Comparison of ENCODE assay signal across 8 mouse cellular contexts in genomic region chr9:72652961-72653360, GRCm38 (mm10). TPM values are rescaled to one million over a fixed set of nuclear protein-coding genes. Genes with fewer than 3 reads are reported as not detected.
DNase-seq lines count a peak whose midpoint lies in the region; ATAC-seq and TF ChIP-seq lines count a peak whose summit lies in the region.

No protein-coding gene starts in this region.

- no peaks in the 10 kb centered on the region for H3K27me3 ChIP-seq in testis, adult 2 months (ENCODE audit: control insufficient read depth, insufficient read depth, low read length)
- H3K27me3 ChIP-seq in intestine, embryonic 15.5 days (replicated peaks): no peaks in the 10 kb centered on the region
- no peaks in the 10 kb centered on the region for H3K27me3 ChIP-seq in neural tube, embryonic 12.5 days (replicated peaks)

- ATAC-seq in intestine, embryonic 15.5 days: peak; percentile 64; the same call in 1 of the 2 replicates
- no peak for ATAC-seq in neural tube, embryonic 12.5 days (ENCODE audit: low FRiP score, low read depth)
- ATAC-seq in megakaryocyte-erythroid progenitor cell, adult 5-6 weeks (replicated peaks; ENCODE audit: low FRiP score, low TSS enrichment, poor library complexity, severe bottlenecking): no peak

- no peaks in the 10 kb centered on the region for H3K9me3 ChIP-seq in intestine, embryonic 15.5 days
- H3K9me3 ChIP-seq in neural tube, embryonic 12.5 days: no peaks in the 10 kb centered on the region

- H3K36me3 ChIP-seq in testis, adult 2 months (ENCODE audit: control insufficient read depth, insufficient read depth, low read length): no peaks in the 10 kb centered on the region
- no peaks in the 10 kb centered on the region for H3K36me3 ChIP-seq in intestine, embryonic 15.5 days
- H3K36me3 ChIP-seq in neural tube, embryonic 12.5 days: no peaks in the 10 kb centered on the region

- TF ChIP-seq POLR2A in testis, adult 2 months (IDR thresholded peaks at IDR 0.05; ENCODE audit: control insufficient read depth, low read depth, low read length): no peak

- no peak overlapping the region for H3K9ac ChIP-seq in intestine, embryonic 15.5 days
- H3K9ac ChIP-seq in neural tube, embryonic 12.5 days: no peak overlapping the region

- H3K27ac ChIP-seq in testis, adult 2 months (ENCODE audit: control insufficient read depth, insufficient read depth, low read depth, low read length): peak overlapping the region; percentile 22; the same call in 1 of the 2 replicates
- peak overlapping the region; percentile 77 for H3K27ac ChIP-seq in intestine, embryonic 15.5 days
- H3K27ac ChIP-seq in neural tube, embryonic 12.5 days: peak overlapping the region; percentile 46; the same call in 1 of the 2 replicates

- no peak for DNase-seq in testis, postnatal 14 days (ENCODE audit: low spot score)
- DNase-seq in gastrocnemius, adult 18-20 months (ENCODE audit: low spot score): peak; percentile 69
- no peak for DNase-seq in layer of hippocampus, adult 18-20 months (ENCODE audit: low spot score in 2 of 2)
- DNase-seq in left cerebral cortex, postnatal 36 days (ENCODE audit: low spot score in 2 of 2): no peak

- H3K4me1 ChIP-seq in testis, adult 2 months (ENCODE audit: control insufficient read depth, insufficient read depth, low read length): no peaks in the 10 kb centered on the region
- peaks cover 11% of the 10 kb centered on the region; the same call in 1 of the 2 replicates for H3K4me1 ChIP-seq in intestine, embryonic 15.5 days (replicated peaks)
- H3K4me1 ChIP-seq in neural tube, embryonic 12.5 days: peaks cover 16% of the 10 kb centered on the region

- peak overlapping the region; percentile 41 for H3K4me2 ChIP-seq in intestine, embryonic 15.5 days (replicated peaks)
- peak overlapping the region; percentile 12; the same call in 1 of the 2 replicates for H3K4me2 ChIP-seq in neural tube, embryonic 12.5 days (replicated peaks)

- intact Hi-C loops in left cerebral cortex, postnatal 36 days (cut with DNase I): no loop called here

- no peak overlapping the region for H3K4me3 ChIP-seq in testis, adult 2 months (ENCODE audit: control insufficient read depth, low read depth, low read length)
- 0 out of 2 replicates have a peak overlapping the region, but pooled peaks have one; percentile 4 for H3K4me3 ChIP-seq in intestine, embryonic 15.5 days (replicated peaks)
- no peak overlapping the region for H3K4me3 ChIP-seq in neural tube, embryonic 12.5 days

- TF ChIP-seq CTCF in testis, adult 2 months (IDR thresholded peaks at IDR 0.05; ENCODE audit: control insufficient read depth, insufficient read depth, insufficient replicate concordance, low read depth, low read length): no peak

- 13% methylated on average over 8 of the region's 8 CpGs for WGBS in intestine, embryonic 15.5 days
- 26% methylated on average over 8 of the region's 8 CpGs for WGBS in neural tube, embryonic 12.5 days

RNA-seq across cellular contexts. Expression of gene Nedd4, which starts 9.2 kb away (rescaled TPM):
- polyA plus RNA-seq in testis, adult 2 months (2012; rRNA removed): 23.1 and 26.9 TPM in 2 replicates
- total RNA-seq in gastrocnemius, adult 18-20 months (2021): 100 to 1,000 TPM; 266 to 284 TPM
- 462 and 512 TPM in 2 replicates for polyA plus RNA-seq in intestine, embryonic 15.5 days (2015; fragmentation: Nextera tagmentation; extraction: Ambion mirVana)
- 605 and 637 TPM in 2 replicates for polyA plus RNA-seq in neural tube, embryonic 12.5 days (2016; fragmentation: Nextera tagmentation; extraction: Ambion mirVana)
- total RNA-seq in layer of hippocampus, adult 18-20 months (2021): 100 to 1,000 TPM; 283 to 296 TPM
- total RNA-seq in left cerebral cortex, postnatal 36 days (2021): 100 to 1,000 TPM; 259 to 289 TPM
- 212 and 300 TPM in 2 replicates for total RNA-seq in megakaryocyte-erythroid progenitor cell, adult 5-6 weeks (2014; fragmentation: Nextera tagmentation)
- 341 and 350 TPM in 2 replicates for total RNA-seq in megakaryocyte-erythroid progenitor cell, adult 5-6 weeks (2017)

Comparison
In these comparisons a context has a peak if more than half of its experiments do, and no peak if none do; other contexts are left out.
1. H3K27ac ChIP-seq: peak in every context shown above with its lines; median percentile 77 in intestine, embryonic 15.5 days; 46 in neural tube, embryonic 12.5 days; 22 in testis, adult 2 months.